Mouse (Mus musculus) heart, embryonic 12.5 days (tissue): Measurements from ENCODE around the gene Olfr272. TPM values are rescaled to one million over a fixed set of nuclear protein-coding genes. Genes with fewer than 3 reads are reported as not detected.

Experiments used
- polyA plus RNA-seq: library from polyadenylated mRNA; unstranded; fragments of >200 nt; fragmentation: Nextera tagmentation; extraction: Ambion mirVana; gene quantifications from 2 replicates; pipeline ENCODE4 v1.2.1, GENCODE M21; 2016

The Olfr272 gene
- polyA plus RNA-seq, 1 experiment from 2014 or later: not detected

Other genes with a start within 250 kb of the Olfr272 start
- not detected in 2 replicates for gene Olfr275, start 104.6 kb downstream of the Olfr272 start, polyA plus RNA-seq
- not detected in 2 replicates for gene Olfr273, start 59.9 kb downstream of the Olfr272 start, polyA plus RNA-seq
- not detected in 2 replicates for gene Olfr270, start 45.4 kb upstream of the Olfr272 start, polyA plus RNA-seq
- not detected in 2 replicates for gene Nipsnap3a, start 70.1 kb upstream of the Olfr272 start, polyA plus RNA-seq
- 89.6 and 90.0 TPM in 2 replicates for gene Nipsnap3b, start 92.7 kb upstream of the Olfr272 start, polyA plus RNA-seq
- 3.8 and 4.0 TPM in 2 replicates for gene Abca1, start 240.7 kb upstream of the Olfr272 start, polyA plus RNA-seq